Mouse (Mus musculus) midbrain, postnatal 0 days (tissue): ENCODE data around the gene Fasn. TPM values are rescaled to one million over a fixed set of nuclear protein-coding genes. Genes with fewer than 3 reads are reported as not detected.
"Not testable (repeated sequence)": the region's sequence is repeated elsewhere in the genome, so short reads cannot be mapped to it uniquely, and the experiment has no call there.

Experiments
- ATAC-seq: fragments of 200-750 bp; cut with Nextera tagmentation; 2 replicates; pipeline ENCODE4 v1.8.0; 2017; ENCODE audit warnings: moderate number of reproducible peaks, mild to moderate bottlenecking, moderate TSS enrichment, moderate library complexity; ENCODE audit not compliant: low FRiP score
- DNase-seq: peaks from one replicate; pipeline ENCODE4 v3.0.0-alpha.2; 2015; ENCODE audit warnings: low spot score
- H3K27ac ChIP-seq: fragments of 300-500 bp; sonication (generic); 2 replicates; pipeline ENCODE4 v1.5.1; 2014; ENCODE audit warnings: low read depth, mild to moderate bottlenecking, low read length, mixed read lengths
- H3K27me3 ChIP-seq: fragments of 300-500 bp; sonication (generic); 2 replicates; pipeline ENCODE4 v1.6.1; 2014; ENCODE audit warnings: low read length, control low read depth, mixed read lengths; ENCODE audit not compliant: insufficient read depth
- H3K36me3 ChIP-seq: fragments of 300-500 bp; sonication (generic); 2 replicates; pipeline ENCODE4 v1.6.1; 2014; ENCODE audit warnings: low read length, control low read depth, mixed read lengths; ENCODE audit not compliant: insufficient read depth
- H3K4me1 ChIP-seq: fragments of 300-500 bp; sonication (generic); 2 replicates; pipeline ENCODE4 v1.6.1; 2014; ENCODE audit warnings: mild to moderate bottlenecking, control low read depth, antibody characterized with exemption, low read length, mixed read lengths; ENCODE audit not compliant: insufficient read depth
- H3K4me2 ChIP-seq: fragments of 300-500 bp; sonication (generic); 2 replicates; pipeline ENCODE4 v1.6.1; 2014; ENCODE audit warnings: low read depth, mild to moderate bottlenecking, low read length, mixed read lengths; ENCODE audit not compliant: poor library complexity, severe bottlenecking
- H3K4me3 ChIP-seq: fragments of 300-500 bp; sonication (generic); 2 replicates; pipeline ENCODE4 v1.5.1; 2014; ENCODE audit warnings: low read depth, mild to moderate bottlenecking, low read length, moderate library complexity
- H3K9ac ChIP-seq: fragments of 300-500 bp; sonication (generic); replicated peaks from 2 replicates; pipeline ENCODE4 v1.6.1; 2014; ENCODE audit warnings: mild to moderate bottlenecking, low read length, moderate library complexity, mixed read lengths; ENCODE audit not compliant: poor library complexity, severe bottlenecking
- H3K9me3 ChIP-seq: fragments of 300-500 bp; sonication (generic); 2 replicates; pipeline ENCODE4 v1.6.1; 2016; ENCODE audit warnings: low read length, control low read depth
- CTCF ChIP-seq: IDR thresholded peaks from 2 replicates; pipeline ENCODE4 v1.5.1; 2016; ENCODE audit warnings: antibody characterized with exemption, mild to moderate bottlenecking
- WGBS: fragments of 180-500 bp; shearing (Covaris S2); extraction: QIAGEN DNeasy Blood & Tissue Kit; methylation state at CpG from one replicate; pipeline ENCODE4 v1.1.7; 2014; 5-methylcytosine and 5-hydroxymethylcytosine counted together
- polyA plus RNA-seq: library from polyadenylated mRNA; unstranded; fragments of >200 nt; fragmentation: Nextera tagmentation; extraction: Ambion mirVana; gene quantifications from 2 replicates; pipeline ENCODE4 v1.2.1, GENCODE M21; 2015
- total RNA-seq: library from RNA; depleted of rRNA; stranded (reverse); fragments of >200 nt; gene quantifications from 2 replicates; pipeline ENCODE4 v1.2.3, GENCODE M21; 2014

Fasn gene
- total and polyA plus RNA-seq, 2 experiments from 2014 or later: 76.0 to 488 TPM

- H3K4me2 ChIP-seq: peak overlapping the region; percentile 97
- TF ChIP-seq CTCF: no peak
- H3K4me3 ChIP-seq: peak overlapping the region; percentile 84
- no peak for DNase-seq
- no peak for ATAC-seq
- no peak overlapping the region for H3K27ac ChIP-seq
- no peaks in the 10 kb centered on the region for H3K27me3 ChIP-seq
- peaks cover 40% of the 10 kb centered on the region for H3K36me3 ChIP-seq
- WGBS: 40% methylated on average over 9 of the region's 9 CpGs
- peak overlapping the region; percentile 86 for H3K9ac ChIP-seq
- H3K9me3 ChIP-seq: no peaks in the 10 kb centered on the region
- peaks cover 9% of the 10 kb centered on the region; the same call in 1 of the 2 replicates for H3K4me1 ChIP-seq
Measured at GRCm38 (mm10) chr11:120785145-120785544, 39.2 kb downstream of the Fasn start.

GRCm38 (mm10) chr11:120784064-120784791 lies 40.1 kb downstream of the Fasn start, which contains the start of the genes Rfng and Gps1:
Gene Rfng, minus strand, starts transcription at chr11:120784207.
Gene Gps1, plus strand, starts transcription at chr11:120784272.
- 0% methylated on average over 56 of the region's 107 CpGs for WGBS
- Histone ChIP-seq H3K36me3 (peaks cover 35% of the 10 kb centered on the region), H3K4me2 (peak within 1 kb of the TSS; percentile 97), H3K9ac (peak within 1 kb of the TSS; percentile 86), H3K4me1 (peaks cover 9% of the 10 kb centered on the region; the same call in 1 of the 2 replicates), H3K27ac (peak within 1 kb of the TSS; percentile 82), H3K9me3 (no peaks in the 10 kb centered on the region), H3K27me3 (no peaks in the 10 kb centered on the region), H3K4me3 (peak within 1 kb of the TSS; percentile 84)
- no peak for TF ChIP-seq CTCF
- ATAC-seq (peak; percentile 78), DNase-seq (peak; percentile 81)

GRCm38 (mm10) chr11:120783426-120784063 lies 40.8 kb downstream of the Fasn start:
- no peaks in the 10 kb centered on the region for H3K9me3 ChIP-seq
- TF ChIP-seq CTCF: no peak
- H3K36me3 ChIP-seq: peaks cover 31% of the 10 kb centered on the region
- H3K4me1 ChIP-seq: peaks cover 9% of the 10 kb centered on the region; the same call in 1 of the 2 replicates
- WGBS: under 1% methylated on average over 26 of the region's 42 CpGs
- H3K9ac ChIP-seq: peak overlapping the region; percentile 86
- ATAC-seq (peak; percentile 29; the same call in 1 of the 2 replicates), DNase-seq (no peak)
- peak overlapping the region; percentile 84 for H3K4me3 ChIP-seq
- peak overlapping the region; percentile 97 for H3K4me2 ChIP-seq
- peak overlapping the region; percentile 82 for H3K27ac ChIP-seq
- no peaks in the 10 kb centered on the region for H3K27me3 ChIP-seq

DNA sequence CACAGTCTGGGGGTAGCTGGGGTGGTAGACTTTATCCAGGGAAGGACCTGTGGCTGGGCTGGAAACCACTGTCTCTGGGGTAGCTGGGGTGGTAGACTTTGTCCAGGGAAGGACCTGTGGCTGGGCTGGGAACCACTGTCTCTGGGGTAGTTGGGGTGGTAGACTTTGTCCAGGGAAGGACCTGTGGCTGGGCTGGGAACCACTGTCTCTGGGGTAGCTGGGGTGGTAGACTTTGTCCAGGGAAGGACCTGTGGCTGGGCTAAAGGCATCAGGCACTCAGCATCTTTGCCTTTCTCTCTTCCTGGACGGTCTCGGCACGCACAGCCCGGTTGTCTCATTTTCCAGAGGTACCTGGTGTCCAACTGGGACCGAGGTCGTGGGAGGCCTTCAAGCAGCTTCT lies 43.0 kb downstream of the Fasn start:
- not testable (repeated sequence) for H3K4me1 ChIP-seq, DNase-seq, H3K27me3 ChIP-seq, H3K4me3 ChIP-seq, H3K27ac ChIP-seq, H3K9ac ChIP-seq, ATAC-seq, H3K9me3 ChIP-seq, H3K4me2 ChIP-seq
- peaks cover 16% of the 10 kb centered on the region for H3K36me3 ChIP-seq
- 92% methylated on average over 6 of the region's 6 CpGs for WGBS

DNA sequence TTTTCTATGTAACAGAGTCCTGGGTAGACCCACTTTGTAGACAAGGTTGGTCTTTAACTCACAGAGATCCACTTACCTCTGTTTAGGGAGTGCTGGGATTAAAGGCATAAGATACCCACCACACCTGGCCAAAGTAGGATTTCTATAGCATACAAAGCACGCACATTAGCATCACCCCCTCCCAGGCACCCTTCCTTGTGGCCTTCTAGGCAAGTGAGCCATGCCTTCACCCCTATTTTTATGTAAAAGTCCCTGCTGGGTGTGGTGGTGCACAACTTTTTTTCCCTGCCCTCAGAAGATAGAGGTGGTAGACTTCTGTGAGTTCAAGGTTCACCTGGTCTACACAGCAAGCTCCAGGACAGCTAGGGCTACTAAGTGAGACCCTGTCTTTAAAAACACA lies 44.5 kb downstream of the Fasn start:
- DNase-seq (no peak), ATAC-seq (no peak)
- H3K4me1 ChIP-seq: peaks cover 2% of the 10 kb centered on the region; the same call in 1 of the 2 replicates
- H3K36me3 ChIP-seq: peaks cover 16% of the 10 kb centered on the region
- no peaks in the 10 kb centered on the region for H3K9me3 ChIP-seq
- no peaks in the 10 kb centered on the region for H3K27me3 ChIP-seq
- no peak overlapping the region for H3K4me3 ChIP-seq
- no peak overlapping the region for H3K27ac ChIP-seq
- H3K4me2 ChIP-seq: no peak overlapping the region
- no peak for TF ChIP-seq CTCF
- H3K9ac ChIP-seq: no peak overlapping the region
- WGBS: 83% methylated on average over 1 of the region's 1 CpGs

DNA sequence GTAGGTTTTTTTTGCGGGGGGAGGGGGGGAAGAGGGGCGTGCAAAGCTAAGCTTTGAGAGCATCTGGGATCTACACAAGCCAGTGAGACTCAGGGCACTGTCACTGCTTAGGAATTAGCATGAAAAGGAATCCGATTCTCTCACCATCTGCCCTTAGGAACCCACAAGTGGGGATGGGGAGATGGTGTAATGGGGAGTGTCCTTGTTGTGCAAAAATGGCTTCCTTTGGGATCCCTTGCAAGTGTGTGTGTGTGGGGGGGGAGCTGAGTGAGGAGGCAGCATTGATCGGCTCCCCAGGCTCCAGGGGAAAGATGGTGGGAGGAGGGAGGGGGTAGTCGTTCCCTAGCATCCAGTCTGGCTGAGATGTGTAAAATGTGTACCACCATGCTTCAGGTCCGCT lies 47.2 kb downstream of the Fasn start:
- DNase-seq (no peak), ATAC-seq (no peak)
- H3K9ac ChIP-seq: 0 out of 2 replicates have a peak overlapping the region, but pooled peaks have one; percentile 19
- no peak overlapping the region for H3K27ac ChIP-seq
- no peak overlapping the region for H3K4me3 ChIP-seq
- no peak overlapping the region for H3K4me2 ChIP-seq
- H3K4me1 ChIP-seq: no peaks in the 10 kb centered on the region
- peaks cover 13% of the 10 kb centered on the region for H3K36me3 ChIP-seq
- TF ChIP-seq CTCF: no peak
- WGBS: 27% methylated on average over 6 of the region's 6 CpGs
- no peaks in the 10 kb centered on the region for H3K27me3 ChIP-seq
- H3K9me3 ChIP-seq: no peaks in the 10 kb centered on the region
